Mouse (Mus musculus) brown adipose tissue, adult 24 weeks (tissue): Measurements from ENCODE around the gene Cbfa2t2. TPM values are rescaled to one million over a fixed set of nuclear protein-coding genes. Genes with fewer than 3 reads are reported as not detected.
A peak's percentile ranks its signal among the peaks of the same experiment; 100 is the strongest.

Experiments used
- H3K27ac ChIP-seq: fragments of 200-500 bp; replicated peaks from 2 replicates; pipeline ENCODE4 v1.5.1; 2012; ENCODE audit warnings: low read depth, mild to moderate bottlenecking, low read length
- H3K4me1 ChIP-seq: fragments of 200-500 bp; 2 replicates; pipeline ENCODE4 v1.6.1; 2012; ENCODE audit warnings: low read length, mixed read lengths; ENCODE audit not compliant: control insufficient read depth, insufficient read depth, insufficient read length
- H3K4me3 ChIP-seq: fragments of 200-500 bp; 2 replicates; pipeline ENCODE4 v1.5.1; 2012; ENCODE audit warnings: low read depth, mild to moderate bottlenecking, low read length, moderate library complexity; ENCODE audit not compliant: insufficient read depth
- polyA plus RNA-seq: library from polyadenylated mRNA; stranded (reverse); fragments of >200 nt; gene quantifications from 2 replicates; pipeline ENCODE4 v1.2.4, GENCODE M21; 2012; ENCODE audit not compliant: missing spikeins, insufficient read depth, insufficient read length

Gene Cbfa2t2
- polyA plus RNA-seq, 1 experiment, result 6.9 TPM

- Histone ChIP-seq H3K4me3 (peak within 1 kb of the TSS; percentile 45), H3K27ac (no peak within 1 kb of the TSS)
Measured at GRCm38 (mm10) chr2:154551476-154551875, 115.2 kb downstream of the Cbfa2t2 start, which contains the start of gene Actl10. TSS of gene Actl10 (plus strand) at chr2:154551776.

DNA sequence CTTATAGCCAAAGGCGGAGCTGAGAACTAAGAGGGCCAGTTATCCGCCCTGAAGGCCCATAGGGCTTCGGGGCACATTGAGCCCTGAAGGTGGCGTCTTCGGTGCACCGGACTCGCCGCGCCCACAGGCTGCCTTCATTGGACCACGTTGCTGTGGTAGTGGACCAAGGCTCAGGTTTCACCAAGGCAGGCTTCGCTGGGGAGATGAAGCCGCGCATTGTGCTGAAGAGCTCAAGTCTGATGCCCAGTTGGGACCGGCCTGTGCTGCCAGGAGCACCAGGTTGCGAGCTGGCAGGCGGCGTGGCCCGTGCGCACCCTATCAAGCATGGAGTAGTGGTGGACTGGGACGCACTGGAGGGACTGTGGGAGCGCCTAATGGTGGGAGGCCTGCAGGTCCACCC, 115.6 kb downstream of the Cbfa2t2 start:
- H3K4me1 ChIP-seq, result peaks cover 8% of the 10 kb centered on the region
- no peak overlapping the region for H3K27ac ChIP-seq
- H3K4me3 ChIP-seq, result peak overlapping the region; percentile 45

More at GRCm38 (mm10) chr2:154551476-154551875, 115.2 kb downstream of the Cbfa2t2 start, which contains the start of gene Actl10:
- peaks cover 8% of the 10 kb centered on the region for H3K4me1 ChIP-seq

GRCm38 (mm10) chr2:154552424-154552907, 116.2 kb downstream of the Cbfa2t2 start:
- no peak overlapping the region for H3K27ac ChIP-seq
- peak overlapping the region; percentile 45 for H3K4me3 ChIP-seq
- H3K4me1 ChIP-seq, result peaks cover 8% of the 10 kb centered on the region

DNA sequence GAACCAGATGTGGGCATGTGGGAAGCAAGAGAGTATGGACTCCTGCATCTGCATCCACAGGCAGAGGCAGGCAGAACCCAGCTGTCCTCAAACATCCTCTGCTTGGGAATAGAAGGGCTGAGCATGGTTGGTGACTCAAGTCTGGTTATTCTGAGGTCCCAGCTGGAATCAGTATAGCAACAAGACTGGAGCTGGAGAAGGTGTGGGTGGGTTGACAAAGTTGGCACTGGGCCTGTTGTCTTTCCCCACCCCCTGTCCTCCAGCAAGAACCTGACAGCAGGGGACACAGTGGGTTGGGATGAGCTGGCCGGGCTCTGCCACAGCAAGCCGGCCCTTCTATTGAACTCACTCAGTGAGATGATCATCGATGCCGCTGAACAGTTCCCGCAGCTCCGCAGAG, 119.0 kb downstream of the Cbfa2t2 start:
- H3K4me1 ChIP-seq, result peaks cover 6% of the 10 kb centered on the region
- H3K4me3 ChIP-seq, result no peak overlapping the region
- H3K27ac ChIP-seq, result no peak overlapping the region

- H3K4me3 ChIP-seq, result no peak overlapping the region
- no peak overlapping the region for H3K27ac ChIP-seq
- peaks cover under 1% of the 10 kb centered on the region; the same call in 1 of the 2 replicates for H3K4me1 ChIP-seq
Measured at GRCm38 (mm10) chr2:154557184-154557832, 121.0 kb downstream of the Cbfa2t2 start.

DNA sequence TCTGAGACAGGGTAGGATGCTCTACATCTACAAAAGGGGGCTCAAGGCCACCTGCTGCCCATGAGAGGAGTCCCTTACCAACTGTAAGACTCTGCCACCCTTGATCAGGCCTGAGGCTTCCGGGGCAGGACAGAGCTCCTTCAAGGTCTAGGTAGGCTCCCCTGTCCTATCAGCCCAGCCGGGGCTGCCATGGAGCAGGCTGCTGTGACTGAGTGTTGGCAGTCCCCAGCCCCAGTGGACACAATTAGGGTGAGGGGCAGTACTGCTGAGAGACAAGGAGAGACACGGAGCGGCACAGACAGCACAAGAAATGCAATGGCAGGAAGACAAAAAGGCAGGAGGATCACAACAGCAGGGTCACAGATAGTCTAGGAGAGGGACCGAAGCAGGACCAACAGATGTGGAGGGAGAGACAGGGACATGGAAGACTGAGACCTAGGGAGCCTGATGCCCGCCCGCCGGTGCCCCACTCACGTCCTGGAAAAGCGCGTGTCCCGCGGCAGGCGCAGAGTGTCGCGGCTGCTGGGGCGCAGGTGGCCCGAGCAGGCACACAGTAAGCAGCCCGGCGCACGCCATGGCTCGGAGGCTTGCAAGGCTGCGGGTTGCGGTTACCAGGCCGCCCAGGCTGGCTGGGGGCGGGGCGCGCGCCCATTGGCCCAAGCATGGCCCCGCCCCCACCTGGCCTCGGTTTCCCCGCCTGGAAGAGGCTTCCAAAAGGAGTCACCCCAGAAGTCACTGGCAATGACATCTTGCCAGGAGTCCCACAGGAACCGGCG, 122.2 kb downstream of the Cbfa2t2 start, which contains the start of gene Necab3:
TSS of gene Necab3 (minus strand) at position 627 of the 776 bp plus-strand sequence.
- Histone ChIP-seq H3K27ac (no peak within 1 kb of the TSS), H3K4me1 (no peaks in the 10 kb centered on the region; the same call in 1 of the 2 replicates), H3K4me3 (0 out of 2 replicates have a peak within 1 kb of the TSS, but pooled peaks have one; percentile 14)

- no peak overlapping the region for H3K4me3 ChIP-seq
- H3K4me1 ChIP-seq, result peaks cover 10% of the 10 kb centered on the region; the same call in 1 of the 2 replicates
- no peak overlapping the region for H3K27ac ChIP-seq
Measured at GRCm38 (mm10) chr2:154563612-154564170, 127.4 kb downstream of the Cbfa2t2 start.

- no peak overlapping the region for H3K4me3 ChIP-seq
- peaks cover 10% of the 10 kb centered on the region; the same call in 1 of the 2 replicates for H3K4me1 ChIP-seq
- no peak overlapping the region for H3K27ac ChIP-seq
Measured at GRCm38 (mm10) chr2:154565562-154565961, 129.3 kb downstream of the Cbfa2t2 start.

GRCm38 (mm10) chr2:154566641-154567040, 130.4 kb downstream of the Cbfa2t2 start:
- no peak overlapping the region for H3K4me3 ChIP-seq
- no peak overlapping the region for H3K27ac ChIP-seq
- peaks cover 10% of the 10 kb centered on the region; the same call in 1 of the 2 replicates for H3K4me1 ChIP-seq

DNA sequence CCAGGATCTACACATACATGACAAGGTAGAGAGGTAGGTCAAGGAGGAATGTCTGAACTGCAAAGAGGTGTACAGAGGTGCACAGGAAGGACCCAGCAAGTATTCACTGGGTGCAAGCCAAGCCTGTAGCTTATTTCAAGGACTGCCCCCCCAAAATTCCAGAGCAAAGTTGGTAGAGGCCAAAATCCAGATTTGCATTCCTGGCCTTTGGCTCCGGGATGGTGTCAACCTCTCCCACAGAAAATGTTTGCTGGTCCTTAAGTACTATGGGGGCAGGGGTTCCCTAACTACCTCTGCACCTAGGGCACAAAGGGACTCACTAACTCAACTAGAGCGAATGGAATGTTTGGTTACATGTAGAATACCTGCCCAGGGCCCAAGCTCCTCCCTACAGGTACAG, 131.5 kb downstream of the Cbfa2t2 start:
- Histone ChIP-seq H3K4me1 (peaks cover 10% of the 10 kb centered on the region; the same call in 1 of the 2 replicates), H3K27ac (peak overlapping the region; percentile 74), H3K4me3 (peak overlapping the region; percentile 53; the same call in 1 of the 2 replicates)

- Histone ChIP-seq H3K27ac (peak overlapping the region; percentile 74), H3K4me3 (peak overlapping the region; percentile 53), H3K4me1 (peaks cover 10% of the 10 kb centered on the region; the same call in 1 of the 2 replicates)
Measured at GRCm38 (mm10) chr2:154568329-154569070, 132.2 kb downstream of the Cbfa2t2 start.

DNA sequence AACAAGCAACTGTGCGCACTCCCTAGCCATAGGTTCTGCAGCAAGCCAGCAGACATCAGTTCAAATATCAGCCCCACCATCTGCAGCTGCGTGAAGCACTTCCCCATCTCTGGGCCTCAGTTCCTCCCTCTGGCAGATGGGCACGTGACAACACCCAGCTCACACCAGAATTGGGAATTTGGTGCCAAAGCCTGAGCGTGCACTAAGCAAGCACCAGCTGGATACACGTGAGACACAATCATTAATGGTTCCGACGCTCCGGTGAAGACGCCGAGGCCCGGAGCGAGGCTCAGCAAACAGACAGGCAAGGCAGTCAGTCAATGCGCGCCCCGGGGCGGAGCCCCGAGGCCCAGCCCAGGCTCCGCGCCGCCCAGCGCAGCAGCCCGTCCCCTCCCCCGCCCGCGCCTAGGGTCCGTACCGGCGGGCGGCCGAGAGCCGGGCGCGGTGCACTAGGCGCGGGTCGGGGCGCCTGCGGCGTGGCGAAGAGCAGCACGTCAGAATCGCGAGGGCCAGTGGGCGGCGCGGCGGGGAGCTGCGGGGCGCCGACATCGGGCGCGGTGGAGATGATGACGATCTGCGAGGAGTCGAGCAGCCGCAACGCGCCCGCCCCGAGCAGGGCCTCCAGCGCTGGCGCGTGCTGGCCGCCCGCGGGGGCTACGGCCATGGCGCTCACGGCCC, 132.9 kb downstream of the Cbfa2t2 start:
- peaks cover 10% of the 10 kb centered on the region; the same call in 1 of the 2 replicates for H3K4me1 ChIP-seq

GRCm38 (mm10) chr2:154569836-154570286, 133.6 kb downstream of the Cbfa2t2 start, which contains the start of gene E2f1:
TSS of gene E2f1 (minus strand) at chr2:154569892.
- Histone ChIP-seq H3K27ac (peak within 1 kb of the TSS; percentile 74), H3K4me3 (peak within 1 kb of the TSS; percentile 66), H3K4me1 (peaks cover 10% of the 10 kb centered on the region; the same call in 1 of the 2 replicates)

More for the DNA sequence above, 132.9 kb downstream of the Cbfa2t2 start:
- Histone ChIP-seq H3K27ac (no peak overlapping the region; the same call in 1 of the 2 replicates), H3K4me3 (peak overlapping the region; percentile 53)

DNA sequence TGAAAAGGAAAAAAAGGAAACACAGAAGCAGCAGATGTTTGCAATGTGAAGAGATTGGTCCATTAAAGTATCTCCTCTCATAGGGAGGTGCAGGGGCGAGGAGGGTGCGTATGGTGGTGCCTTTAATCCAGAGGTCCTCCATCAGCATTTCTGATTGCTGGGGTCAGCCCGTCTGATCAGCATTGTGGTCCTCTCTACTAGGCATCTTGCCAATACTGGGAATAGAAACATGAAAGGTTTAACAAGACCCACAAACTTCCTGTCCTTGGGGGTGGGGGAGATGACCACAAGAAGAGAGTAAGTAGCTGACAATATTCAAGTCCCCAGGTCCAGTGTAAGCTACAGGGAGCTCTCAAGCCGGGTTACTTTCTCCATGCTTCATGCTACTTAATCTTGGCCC, 134.4 kb downstream of the Cbfa2t2 start:
- H3K4me1 ChIP-seq, result peaks cover 10% of the 10 kb centered on the region; the same call in 1 of the 2 replicates
- H3K4me3 ChIP-seq, result no peak overlapping the region
- H3K27ac ChIP-seq, result no peak overlapping the region
